Mouse (Mus musculus) right cerebral cortex, postnatal 25 days (tissue): ENCODE measurements around the gene Phactr2.
"Not testable (repeated sequence)": the region's sequence is repeated elsewhere in the genome, so short reads cannot be mapped to it uniquely, and the experiment has no call there.

ENCODE experiments used
- DNase-seq: peaks from one replicate; pipeline ENCODE4 v3.0.0; 2022

The Phactr2 gene

DNA sequence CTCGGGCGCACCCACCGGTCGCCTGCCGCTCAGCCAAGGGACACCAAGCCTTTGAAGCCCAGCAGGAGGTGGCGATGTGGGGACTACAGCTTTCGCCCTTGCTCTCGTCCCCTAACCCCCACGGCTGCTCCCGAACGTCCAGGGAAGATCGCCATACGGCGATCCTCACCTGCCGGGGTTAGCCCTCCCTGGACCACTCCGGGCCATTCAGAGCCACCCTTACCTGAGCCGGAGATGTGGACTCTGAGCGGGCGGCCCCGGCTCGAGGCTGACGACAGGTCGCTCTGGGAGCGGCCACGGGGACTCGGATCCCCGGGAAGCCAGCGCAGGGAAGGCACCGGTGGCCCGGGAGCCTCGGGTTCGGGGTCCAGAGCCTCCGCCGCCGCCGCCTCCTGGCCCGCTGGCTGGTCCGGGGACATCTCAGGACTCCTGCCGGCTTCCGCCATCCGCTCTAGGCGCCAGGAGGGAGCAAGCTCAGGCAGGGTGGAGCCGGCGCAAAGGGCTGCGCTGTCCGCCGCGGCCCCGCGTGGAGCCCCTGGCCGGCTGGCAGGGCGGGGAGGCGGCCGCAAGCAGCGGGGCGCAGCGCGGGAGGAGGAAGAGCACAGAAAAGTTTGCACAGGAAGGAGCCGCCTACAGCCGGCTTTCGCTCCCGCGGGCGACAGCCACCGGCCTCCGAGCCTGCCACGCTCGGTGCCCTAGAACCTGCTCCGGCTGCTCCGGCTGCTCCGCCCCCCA, at the start of gene Phactr2:
Gene Phactr2, minus strand, starts transcription at position 580 of the 735 bp plus-strand sequence.
- DNase-seq: peak; percentile 23

DNA sequence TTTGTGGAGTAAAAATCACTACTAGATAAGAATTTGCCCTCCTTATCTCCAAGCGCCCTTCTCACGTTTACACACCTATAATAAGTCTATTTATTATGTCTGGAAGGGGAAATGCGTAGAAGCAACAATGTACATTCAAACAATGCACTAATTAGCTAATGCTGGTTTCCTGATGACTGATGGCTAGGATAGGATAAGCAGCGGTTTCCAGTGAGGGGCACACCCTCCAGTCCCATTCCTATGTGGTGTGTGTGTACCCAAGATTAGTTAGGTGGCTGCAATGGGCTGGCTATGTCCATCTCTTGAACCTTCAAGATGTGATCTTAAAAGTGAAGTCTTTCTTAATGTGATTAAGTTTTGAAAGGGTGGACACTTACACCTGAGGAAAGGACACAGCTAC, 47.6 kb upstream of the Phactr2 start:
- DNase-seq: no peak

DNA sequence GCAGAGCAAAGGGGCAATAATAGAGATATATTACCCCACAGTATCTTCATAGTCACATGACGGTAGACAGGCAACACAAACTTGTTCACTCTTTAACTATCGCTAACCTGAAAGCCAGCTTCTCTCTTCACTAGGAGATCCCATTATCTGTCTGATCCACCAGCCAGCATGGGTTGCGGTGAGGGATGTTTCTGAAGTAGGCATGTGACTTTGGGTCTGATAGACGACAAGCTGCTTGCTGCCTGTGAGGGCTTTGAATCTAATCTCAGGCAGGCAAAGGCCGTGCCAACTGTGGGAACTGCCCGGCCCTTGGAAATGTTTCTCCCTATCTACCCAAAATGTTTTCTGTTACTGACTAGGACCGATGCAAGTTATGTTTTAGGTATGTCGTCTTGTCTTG, 28.2 kb upstream of the Phactr2 start:
- DNase-seq: no peak

DNA sequence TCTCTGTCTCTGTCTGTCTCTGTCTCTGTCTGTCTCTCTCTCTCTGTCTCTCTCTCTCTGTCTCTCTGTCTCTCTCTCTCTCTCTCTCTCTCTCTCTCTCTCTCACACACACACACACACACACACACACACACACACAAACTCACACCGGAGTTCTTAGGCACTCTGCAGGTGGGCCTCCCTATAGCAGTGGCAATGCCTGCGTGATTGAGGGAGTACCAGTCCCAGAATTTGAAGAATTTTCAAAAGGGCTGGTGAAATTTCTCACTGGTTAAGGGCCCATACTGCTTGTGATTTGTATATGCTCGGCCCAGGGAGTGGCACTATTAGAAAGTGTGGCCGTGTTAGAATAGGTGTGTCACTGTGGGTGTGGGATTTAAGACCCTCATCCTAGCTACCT, 27.3 kb upstream of the Phactr2 start:
- DNase-seq: not testable (repeated sequence)

DNA sequence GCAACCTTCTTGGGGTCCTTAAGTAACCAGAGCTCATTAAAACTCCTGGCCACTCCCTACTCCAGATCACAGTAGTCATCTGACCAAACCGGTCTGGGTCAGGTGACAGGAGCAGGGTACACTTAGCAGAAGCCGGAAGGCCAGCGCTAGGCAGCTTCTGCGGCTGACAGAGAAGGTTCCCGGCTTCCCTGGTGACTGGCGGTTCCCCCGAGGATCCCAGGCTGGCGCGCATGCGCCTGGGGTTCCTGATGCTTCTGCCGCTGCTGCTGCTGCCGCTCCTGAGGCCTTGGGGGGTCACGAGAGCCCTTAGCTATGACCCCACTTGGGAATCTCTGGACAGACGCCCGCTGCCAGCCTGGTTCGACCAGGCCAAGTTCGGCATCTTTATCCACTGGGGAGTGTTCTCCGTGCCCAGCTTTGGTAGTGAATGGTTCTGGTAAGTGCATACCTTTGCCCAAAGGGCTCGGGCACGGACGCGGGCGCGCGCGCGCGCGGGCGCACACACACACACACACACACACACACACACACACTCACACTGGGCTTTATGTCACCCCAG, 26.8 kb upstream of the Phactr2 start:
- DNase-seq: peak; percentile 88

DNA sequence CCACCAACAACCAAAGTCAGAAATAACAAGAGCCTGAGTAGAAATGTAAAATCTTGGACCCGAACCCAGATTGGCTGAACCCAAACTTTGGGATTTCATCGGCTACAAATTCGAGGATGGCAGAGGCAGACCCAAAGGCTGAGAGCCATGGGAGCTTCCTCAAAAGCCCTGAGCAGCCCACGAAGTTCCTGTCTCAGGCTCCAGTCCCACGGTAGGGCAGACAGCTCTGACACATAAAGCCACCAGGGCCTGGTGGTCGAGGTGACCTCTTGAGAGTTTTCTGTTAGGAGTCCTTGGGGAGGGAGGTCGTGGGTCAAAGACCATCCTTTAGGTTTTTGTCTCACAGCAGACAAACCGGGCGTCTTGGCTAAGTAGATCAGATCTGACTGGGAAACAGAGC, 26.3 kb upstream of the Phactr2 start:
- DNase-seq: no peak

DNA sequence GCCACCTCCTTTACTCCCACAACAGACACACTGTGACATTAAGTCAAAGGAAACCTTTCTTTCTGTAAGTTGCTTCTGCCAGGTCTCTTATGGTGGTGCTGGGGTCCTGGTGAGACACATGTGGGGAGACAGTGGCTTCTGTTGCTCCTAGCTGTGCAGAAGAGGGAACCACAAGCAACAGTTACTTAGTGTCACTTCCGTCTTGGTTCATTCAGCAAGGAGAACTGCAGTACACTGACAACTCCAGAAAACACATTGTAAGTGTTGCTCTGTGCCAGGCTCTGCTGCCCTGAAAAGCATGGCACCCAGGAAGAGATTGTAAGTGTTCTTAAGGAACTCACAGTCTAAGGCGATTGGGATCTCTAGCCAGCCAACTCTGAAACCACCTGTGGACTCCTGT, 25.1 kb upstream of the Phactr2 start, which contains the start of gene Fuca2:
Gene Fuca2, plus strand, starts transcription at position 210 of the 400 bp plus-strand sequence.
- DNase-seq: no peak

DNA sequence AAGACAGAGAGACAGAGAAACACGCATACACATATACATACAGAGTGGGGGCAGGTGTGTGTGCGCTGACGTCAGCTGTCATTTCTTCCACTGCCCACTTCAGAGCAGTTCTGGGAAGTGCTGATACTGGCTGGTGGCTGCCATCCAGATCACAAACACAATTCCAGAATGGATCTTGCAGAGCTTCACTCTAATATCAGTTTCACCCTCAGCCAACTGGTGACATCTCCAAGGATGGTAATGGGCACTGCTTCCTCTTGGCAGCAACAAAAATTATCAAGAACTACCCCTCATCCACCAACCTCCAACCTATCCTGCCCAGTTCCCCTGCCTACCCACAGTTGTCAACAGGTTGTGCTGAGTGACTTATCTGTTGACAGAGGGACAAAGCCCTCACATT, 22.1 kb upstream of the Phactr2 start:
- DNase-seq: no peak

DNA sequence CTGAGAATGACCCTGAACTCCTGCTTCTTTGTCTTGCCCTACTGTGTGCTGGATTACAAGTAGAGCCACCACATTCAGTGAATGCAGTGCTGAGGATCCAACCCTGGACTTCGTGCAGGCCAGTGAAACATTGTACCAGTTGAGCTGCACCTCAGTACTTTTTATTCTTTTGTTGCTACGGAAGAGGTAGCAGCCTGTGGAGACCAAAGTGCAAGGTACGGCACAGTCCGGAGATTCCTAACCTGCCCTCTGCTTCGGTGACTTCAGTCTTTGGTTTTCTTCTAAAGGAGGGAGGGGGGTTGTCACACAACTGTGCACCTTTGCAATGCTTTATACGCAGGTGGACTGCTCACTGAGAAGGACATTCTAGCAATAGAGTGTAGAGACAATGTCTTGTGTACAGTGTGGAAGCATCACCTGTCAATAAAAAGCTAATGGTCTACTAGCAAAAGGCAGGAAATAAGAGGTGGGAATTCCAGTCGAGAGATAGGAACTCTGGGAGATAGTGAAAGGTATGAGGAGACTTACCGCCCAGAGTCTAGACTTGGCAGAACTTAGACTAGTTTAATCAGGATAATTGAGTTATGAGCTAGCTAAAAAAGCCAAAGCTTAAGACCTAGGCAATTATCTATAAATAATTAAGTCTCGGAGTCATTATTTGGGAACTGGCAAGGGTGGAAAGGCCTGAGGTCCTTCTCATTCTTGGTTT, 19.9 kb upstream of the Phactr2 start:
- no peak for DNase-seq

DNA sequence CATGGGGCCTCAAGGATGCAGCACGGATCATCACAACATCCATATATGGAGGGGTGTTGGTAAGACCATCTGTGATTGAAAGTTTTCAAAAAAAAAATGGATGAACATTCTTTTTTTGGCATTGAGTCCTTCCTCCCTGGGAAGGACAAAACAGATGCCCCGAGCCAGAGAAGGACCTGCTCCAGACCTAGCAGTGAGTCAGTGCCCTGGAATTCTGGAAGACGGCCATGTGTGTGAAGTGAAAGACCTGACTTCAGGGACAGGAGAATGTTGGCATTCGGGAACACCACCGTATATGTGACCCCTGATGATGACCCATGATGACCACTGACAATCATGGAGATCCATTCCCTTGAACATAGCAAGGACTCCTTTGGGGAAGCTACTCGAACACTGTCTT, 15.5 kb upstream of the Phactr2 start:
- no peak for DNase-seq

DNA sequence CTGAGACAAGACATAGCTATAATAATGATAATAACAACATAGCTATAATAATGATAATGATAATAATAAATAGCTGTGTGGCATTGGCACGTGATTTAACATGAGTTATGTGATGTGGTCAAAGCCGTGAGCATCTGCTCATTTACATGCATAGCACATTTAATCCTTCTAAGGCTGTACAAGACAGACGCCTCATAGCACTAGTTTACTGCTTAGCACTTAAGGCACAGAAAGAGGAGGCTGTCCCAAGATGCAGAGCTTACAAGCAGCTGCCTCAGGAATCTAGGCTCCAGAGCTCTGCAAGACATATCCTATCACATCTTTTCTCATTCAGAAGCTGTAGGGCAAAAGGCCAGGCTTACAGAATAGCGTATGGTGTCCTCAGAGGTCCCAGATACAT, 11.7 kb upstream of the Phactr2 start:
- no peak for DNase-seq

DNA sequence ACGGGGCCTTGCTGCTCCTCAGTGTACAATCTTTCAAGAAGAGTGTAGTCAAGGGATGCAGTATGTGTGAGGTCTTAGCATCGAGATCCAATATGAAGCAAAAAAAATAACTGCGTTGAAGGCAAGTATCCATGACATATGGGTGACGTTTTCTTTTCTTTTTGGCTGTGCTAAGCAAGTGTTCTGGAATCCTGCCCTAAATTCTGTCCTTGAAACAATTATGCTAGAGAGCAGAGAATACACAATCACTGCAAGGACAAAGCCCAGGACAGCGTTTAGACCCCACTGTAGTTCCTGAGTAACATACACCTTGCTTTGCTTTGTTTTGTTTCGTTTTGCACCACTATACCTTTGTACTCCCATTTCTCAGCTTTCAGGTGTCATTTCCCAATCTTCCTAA, 5.1 kb upstream of the Phactr2 start:
- no peak for DNase-seq

DNA sequence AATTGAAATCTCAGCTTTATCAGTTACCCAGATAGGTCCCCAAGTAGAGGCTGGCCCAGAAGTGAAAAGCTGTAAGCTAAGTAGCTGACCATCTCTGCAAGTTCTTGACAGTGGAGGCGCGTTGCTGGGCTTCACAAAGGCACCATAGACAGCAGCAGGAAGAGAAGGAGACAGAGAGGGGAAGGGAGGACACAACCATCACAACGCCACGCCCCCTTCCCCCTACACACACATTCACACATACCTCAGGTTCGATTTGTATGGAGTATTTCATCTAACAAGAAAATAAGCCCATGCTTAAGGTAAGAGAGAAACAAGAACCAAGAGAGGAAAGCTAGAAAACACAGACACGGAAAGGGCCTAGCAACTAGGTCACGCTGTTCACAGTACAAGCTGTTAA, 909 bp upstream of the Phactr2 start:
- no peak for DNase-seq

DNA sequence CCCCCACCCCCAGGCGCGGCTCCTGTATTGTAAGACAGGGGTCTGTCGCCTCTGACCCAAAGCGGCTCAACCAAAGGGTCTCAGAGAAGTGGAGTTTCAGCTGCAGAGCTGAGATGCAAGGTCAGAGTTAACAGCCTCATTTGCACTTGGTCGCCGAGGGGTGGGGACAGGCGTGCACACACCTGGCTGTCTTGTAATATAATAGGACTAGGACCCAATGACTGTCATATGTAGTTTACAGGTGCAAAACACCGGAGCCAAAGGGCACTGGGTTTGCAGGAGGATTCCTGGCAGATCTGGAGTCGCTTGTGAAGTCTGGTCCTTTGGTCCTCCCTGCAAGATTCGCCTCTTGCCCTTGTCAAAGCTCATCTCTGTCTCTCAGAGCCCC, 350 bp upstream of the Phactr2 start:
- DNase-seq: no peak

DNA sequence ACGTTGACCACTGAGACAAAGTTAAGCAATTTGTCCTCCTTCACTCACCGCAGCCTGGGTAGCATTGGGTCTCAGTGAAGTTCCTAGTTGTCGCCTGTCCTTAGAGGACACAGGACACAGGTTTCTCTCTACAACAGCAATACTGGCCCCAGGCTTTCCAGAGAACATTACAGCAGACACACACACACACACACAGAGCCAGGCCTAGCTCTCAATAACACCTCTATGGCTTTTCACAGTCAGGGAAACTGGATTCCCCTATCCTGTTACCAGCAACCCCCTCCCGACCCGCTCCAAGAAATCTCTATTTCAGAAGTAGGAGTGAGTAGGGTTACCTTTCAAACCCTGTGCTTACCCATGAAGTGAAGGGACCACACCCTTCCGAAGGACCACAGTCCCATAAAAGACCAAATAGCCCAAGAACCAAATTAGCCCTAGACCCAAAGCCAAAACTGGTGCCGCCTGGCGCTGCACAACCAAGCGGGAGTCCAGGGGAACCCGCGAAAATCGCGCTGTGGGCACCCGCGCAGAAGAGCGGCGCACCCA, 852 bp downstream of the Phactr2 start:
- no peak for DNase-seq

DNA sequence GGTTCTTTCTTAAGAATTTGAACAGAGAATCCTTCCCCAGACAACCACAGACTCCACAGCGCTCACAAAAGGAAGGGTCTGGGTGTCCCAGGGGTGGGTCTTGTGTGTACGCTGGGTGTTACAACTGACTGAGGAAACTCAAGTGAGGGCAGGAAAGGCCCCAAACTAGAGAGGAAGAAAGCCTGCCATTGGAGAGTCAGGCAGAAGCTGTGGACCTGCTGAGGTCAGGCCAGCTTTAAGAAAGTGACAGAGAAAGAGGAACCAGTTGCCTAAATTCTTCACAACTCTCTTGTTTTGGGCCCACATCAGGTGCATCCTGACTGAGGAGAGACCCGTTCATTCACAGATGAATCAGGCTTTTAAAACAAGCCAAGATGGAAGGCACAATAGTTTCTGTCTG, 4.0 kb downstream of the Phactr2 start:
- no peak for DNase-seq

DNA sequence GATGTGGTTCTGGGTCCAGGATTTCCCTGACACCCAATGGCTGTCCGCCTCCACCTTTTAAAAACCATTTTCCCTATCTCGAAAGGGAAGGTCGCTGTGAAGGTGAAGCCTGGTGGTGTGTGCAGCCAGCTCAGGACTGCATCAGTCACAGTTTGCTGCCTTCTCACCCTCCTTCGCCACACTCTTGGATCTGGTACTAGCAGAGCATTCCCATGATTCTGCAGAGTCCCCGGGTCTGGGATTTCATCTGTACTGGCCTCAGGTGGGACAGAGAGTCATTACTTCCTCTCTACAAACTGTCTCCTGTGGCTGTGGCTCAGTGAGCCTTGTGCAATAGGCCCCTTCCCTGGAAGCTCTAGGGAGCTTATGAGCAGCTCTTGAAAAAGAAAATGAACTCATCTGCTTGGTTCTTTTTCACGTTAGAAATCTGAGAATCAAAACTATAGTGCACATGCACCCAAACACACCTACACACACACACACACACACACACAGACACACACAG, 6.1 kb downstream of the Phactr2 start:
- DNase-seq: not testable (repeated sequence)

DNA sequence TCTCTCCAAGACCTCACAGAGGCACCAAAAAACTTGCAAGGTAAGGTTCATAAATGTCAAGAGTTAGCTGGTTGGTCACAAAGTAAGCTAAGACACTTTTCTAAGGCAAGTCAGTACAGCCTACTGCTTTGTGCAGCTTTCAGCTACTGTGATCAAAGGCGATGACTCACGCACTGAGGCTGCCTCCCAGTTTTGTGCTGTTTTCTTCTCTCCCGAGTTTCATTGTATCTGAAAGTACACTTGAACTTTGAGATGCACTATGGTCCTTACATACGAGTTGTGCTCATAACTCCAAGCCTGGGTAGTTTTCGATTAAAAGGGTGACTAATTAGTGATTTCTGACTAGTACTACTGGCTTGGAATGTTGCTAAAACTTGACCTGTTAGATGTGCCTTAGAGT, 7.3 kb downstream of the Phactr2 start:
- DNase-seq: no peak

DNA sequence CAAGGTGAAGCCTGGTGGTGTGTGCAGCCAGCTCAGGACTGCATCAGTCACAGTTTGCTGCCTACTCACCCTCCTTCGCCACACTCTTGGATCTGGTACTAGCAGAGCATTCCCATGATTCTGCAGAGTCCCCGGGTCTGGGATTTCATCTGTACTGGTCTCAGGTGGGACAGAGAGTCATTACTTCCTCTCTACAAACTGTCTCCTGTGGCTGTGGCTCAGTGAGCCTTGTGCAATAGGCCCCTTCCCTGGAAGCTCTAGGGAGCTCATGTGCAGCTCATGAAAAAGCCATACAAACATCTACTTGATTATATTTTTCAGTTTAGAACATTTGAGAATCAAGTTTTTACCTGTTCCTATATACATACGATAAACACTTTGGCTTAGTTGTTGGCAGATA, 9.9 kb downstream of the Phactr2 start:
- not testable (repeated sequence) for DNase-seq

DNA sequence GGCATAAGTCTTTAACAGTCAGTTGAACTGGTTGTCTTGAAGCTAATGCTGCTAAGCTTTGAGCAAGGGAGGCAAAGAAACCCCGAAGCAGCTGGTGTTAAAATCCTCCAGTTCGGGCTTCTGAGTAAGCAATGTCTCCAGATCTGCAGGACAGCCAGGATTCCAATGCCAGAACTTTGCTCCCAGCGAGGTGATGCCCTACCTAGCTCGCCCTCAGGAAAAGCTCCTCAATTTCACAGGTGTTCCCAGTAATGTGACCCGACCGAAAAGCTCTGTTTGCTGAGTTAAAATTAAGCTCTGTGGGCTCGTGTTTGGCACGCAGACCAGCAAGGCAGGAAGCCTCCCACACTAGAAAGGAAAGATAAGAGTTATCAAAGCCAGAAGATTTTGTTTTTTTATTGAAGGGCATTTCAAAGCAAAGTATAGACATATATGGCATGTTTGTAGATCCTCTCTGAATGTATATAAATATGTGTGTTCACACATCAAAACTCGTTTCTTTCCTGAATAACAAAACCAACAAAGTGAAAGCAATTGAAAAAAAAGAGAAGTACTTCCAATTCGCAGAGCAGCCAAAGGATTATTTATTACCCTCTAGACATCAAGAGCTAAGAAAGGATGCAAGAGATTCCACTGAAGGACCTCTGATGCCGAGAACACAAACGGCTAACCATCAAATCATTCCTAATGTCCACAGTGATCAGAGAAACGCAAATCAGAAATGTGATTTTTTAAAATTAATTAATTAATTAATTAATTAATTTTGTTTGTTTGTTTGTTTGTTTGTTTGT, 20.8 kb downstream of the Phactr2 start:
- no peak for DNase-seq

DNA sequence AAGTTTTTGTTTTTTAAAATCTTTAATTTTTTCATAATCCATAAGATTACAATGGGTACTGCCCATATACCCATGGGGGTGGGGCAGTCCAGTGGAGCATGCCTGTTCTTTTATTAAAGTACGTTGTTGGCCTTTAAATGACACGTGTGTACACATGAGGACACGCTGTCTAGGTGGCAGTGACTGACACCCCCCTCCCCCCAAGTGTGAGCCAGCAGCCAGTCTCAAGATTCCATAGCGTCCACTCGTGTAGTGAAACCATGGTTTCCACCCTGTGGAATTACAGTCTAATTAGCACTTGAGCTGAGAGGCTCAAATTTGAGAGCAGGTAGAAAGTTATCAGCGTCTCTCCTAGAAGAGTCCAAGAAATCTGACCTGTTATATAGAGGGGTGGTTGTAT, 22.6 kb downstream of the Phactr2 start:
- DNase-seq: no peak

DNA sequence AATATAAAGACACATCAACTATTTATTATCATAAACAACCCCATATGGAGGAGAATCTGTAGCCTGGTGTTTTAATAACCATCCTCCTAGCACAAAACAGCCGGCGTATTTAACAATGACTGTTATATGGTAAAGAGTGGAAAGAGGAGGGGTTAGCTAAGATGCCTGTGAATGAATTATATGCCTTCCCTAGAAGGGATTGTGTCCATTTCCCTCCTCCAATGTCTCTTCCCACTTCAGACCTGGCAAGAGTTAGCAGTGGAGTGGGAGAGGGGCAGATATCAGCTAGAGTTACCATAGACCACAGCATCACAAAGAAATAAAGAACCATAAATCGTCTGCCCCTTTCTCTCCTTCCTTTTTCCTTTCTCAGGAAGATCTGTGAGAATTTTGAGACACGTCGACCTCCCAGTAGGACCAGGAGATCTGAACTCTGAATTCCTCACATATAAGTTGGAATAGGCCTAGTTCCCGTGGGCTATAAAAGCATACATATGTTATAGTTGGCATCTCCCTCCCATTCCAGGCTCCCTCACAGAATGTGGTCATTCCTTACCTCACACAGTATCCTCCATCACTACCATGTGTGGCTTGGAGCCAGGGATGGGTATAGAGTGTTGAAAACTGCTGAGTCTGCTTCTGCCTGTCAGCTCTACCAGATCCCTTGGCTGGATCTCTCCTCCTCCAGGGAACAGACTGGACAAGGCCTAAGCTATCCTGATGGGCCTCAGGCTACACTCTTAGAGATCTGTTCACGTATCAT, 25.7 kb downstream of the Phactr2 start:
- DNase-seq: no peak
